Mouse (Mus musculus): ENCODE measurements around the gene Med11.
"Not testable (repeated sequence)": the region's sequence is repeated elsewhere in the genome, so short reads cannot be mapped to it uniquely, and the experiment has no call there.

Med11 gene

DNA sequence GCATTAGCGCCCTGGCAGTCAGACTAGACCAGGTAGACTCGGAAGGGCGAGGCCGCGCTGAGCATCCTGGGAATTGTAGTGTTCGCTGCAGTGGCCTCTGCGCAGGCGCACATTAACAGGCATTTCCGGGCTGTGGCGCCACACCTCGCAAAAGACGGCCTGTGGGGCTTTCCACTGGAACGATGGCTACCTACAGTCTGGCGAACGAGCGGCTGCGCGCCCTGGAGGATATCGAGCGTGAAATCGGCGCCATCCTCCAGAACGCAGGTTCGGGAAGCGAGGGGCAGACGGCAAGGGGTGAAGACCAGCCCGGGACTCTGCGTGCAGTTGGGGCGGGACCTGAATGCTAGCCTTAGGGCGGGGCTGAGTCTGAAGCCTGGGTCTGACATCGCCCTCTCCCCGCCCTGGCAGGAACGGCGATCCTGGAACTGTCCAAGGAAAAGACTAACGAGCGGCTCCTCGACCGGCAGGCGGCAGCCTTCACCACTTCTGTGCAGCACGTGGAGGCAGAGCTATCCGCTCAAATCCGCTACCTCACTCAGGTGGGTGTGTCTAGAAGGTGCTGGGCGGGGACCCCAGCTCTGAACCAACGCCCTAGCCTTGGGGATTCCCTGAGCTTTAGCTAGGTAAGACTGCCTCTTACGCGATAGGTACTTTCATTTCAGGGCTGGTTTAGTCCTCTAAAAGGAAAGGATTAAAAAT is at the start of gene Med11:
TSS of gene Med11 (plus strand) at position 123 of the 702 bp plus-strand sequence.
- peak; percentile 94 to 95 for DNase-seq (ENCODE audit: low spot score in 2 of 2)

DNA sequence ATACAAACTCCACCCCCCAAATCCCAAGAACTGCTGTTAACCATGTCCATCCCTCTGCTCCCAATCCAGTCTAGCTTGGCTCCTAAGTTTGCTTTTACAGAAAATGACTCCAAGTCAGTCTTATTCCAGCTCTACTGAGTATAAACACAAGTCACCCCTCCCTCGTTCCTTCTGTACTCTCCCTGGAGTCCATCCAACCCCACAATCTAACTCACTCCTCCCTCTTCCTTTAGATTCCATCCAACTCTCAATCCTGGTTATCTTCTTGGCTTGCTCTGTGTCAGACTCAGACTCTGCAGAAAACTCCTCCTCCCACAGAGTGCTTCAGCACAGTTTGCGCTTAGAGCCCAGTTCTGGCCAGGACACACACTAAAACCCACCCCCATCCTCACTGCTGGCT is 48.1 kb upstream of the Med11 start:
- no peak for DNase-seq (ENCODE audit: low spot score in 2 of 2)

DNA sequence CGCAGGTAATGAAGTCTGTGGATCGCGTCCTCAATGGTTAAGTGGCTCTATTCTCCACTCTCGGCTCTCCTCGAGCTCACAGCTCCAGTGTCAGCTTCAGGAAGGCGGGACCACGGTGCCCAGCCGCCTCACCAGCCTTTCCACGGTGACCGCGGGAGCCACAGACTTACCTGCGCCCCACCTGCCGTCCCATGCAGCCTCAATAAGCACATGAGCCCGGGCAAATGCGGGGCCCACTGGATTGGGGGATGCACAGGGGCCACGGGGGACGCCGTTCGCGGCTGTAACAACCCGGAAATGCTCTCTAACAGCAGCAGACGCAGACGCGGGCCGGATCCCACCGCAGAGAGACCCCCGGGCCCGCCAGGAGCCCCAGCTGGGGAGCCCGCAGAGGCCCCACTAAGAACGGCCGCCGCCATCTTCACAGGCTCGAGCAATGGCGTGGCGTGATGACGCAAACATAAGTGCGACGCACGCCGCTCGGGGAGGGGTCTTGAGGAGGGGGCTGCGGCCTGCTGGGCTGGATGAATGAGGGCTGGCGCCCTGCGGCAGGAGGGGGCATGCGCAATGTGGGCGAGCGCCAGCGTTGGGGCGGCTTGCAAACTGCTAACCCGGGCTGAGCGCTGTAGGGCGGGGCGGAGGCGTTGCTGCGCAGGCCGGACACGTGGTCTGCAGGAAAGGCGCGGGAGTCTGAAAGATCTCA is 42.0 kb upstream of the Med11 start, which contains the start of gene Pelp1:
TSS of gene Pelp1 (minus strand) at position 438 of the 703 bp plus-strand sequence.
- peak; percentile 83 to 85 for DNase-seq (ENCODE audit: low spot score in 2 of 2)

DNA sequence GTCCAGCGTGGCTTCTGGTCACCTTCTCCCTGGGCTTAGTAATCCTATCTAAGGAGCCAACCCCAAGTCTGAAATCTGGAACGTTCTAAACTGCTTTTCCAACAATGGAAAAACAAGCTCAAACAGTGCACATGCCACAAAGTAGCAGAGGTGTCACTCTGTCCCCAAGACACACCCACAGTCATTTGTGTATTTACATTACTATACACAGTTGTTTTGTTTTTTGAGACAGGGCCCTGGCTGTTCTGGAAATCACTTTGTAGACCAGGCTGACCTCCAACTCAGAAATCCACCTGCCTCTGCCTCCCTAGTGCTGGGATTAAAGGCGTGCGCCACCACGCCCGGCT is 41.4 kb upstream of the Med11 start:
- DNase-seq (ENCODE audit: low spot score in 2 of 2): no peak

DNA sequence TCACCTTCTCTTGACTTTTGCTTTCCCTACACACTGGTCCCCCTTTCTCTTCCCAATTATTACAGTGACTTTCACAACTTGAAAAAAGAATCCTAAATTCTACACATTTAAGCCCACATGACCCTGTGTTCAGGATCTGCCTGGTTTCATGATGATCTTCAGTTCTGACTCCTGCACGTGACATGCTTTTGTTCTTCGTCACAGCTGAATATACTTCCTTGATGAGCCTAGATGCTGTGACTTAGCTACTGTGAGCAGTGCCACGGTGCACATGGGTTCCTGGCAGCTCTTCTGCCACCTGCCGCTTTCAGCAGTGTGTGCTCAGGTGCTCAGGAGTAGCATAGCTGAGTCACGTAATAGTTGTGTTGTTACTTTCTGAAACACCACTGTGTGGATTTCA is 39.1 kb upstream of the Med11 start:
- DNase-seq (ENCODE audit: low spot score in 2 of 2): no peak

DNA sequence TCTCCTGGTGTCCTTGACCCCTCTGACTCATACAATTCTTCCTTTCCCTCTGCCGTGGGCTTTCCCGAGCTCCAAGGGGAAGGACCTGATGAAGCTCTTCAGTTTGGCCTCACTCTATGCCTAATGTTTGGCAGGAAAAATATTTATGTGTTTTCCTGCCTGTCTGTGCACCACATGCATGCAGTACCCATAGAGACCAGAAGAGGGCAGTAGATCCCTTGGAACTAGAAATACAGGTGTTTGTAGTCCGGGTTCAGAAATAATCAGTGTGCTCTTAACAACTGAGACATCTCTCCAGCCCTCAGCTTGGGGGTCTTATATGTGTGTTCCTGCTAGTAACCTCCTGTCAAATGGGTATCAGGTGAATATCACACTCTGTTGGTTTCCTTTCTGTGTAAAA is 37.8 kb upstream of the Med11 start:
- DNase-seq (ENCODE audit: low spot score in 2 of 2): peak; percentile 78 to 86

DNA sequence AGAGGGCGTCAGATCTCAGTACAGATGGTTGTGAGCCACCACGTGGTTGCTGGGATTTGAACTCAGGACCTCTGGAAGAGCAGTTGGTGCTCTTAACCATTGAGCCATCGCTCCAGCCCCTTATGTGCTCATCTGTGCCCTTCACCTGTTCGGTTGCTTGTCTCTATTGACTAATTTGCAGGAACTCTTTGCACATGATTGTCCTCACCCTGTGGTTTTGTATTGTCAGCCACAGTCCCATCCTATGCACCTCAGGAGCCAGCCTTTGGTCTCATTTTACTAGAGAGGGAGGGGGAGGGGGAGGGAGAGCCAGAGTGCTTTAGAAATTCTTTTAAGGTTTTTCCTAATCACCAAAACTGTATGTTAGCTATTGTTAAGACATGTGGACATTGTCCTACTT is 33.5 kb upstream of the Med11 start:
- DNase-seq (ENCODE audit: low spot score in 2 of 2): no peak

DNA sequence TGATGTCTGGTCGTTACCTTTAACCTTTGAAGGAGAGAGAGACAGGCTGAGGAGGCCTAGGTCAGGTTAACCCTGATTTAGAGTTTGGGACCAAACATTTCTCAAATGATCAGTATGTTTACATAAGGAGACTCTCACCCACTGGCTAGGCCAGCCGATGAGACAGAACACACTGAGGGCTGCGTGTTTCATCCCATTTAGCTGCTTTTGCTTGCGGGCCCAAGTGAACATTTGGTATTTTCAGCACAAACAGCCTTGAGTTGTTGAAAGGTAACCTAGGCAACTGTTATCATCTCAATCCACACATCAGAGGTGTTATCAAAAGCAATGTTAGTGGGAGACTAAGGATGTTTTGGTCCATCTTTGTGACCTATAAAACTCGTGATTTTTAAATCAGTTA is 32.2 kb upstream of the Med11 start:
- no peak for DNase-seq (ENCODE audit: low spot score in 2 of 2)

DNA sequence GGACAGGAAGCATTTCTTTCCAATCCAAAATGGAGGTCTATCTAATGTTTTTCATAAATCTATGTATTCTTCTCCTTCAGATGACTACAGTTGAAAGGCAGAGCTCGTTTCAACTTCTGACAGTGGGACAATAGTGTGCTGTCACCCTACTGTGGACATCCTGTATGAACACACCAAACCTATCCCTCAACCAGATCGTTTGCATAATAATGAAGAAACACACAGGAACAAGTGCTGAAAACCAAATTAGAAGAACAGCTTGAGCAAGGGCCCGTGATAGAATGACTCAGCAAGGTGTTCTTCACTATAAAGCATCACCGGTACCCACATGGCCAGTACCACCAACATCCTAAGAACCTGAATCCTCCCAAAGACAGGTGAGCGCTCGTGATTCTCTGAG is 25.1 kb upstream of the Med11 start:
- not testable (repeated sequence) for DNase-seq (ENCODE audit: low spot score in 2 of 2)

DNA sequence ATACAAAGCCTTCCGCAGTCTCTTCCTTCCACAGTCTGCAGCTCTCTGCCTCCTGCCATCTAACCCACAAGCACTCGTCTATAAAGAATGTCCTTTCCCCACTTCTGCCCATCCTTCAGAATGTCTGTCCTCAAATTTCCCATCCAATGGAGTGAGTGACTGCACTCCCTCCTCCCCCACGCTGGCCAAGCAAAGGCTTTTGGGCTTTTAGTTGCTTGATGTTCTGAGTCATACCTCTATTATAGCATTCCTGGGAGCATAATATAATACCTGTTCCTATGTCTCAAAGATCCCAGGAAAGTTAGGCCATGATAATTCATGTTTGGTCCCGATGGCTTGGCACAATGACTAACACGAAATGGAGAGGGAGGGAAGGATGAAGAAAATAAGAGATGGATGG is 20.1 kb upstream of the Med11 start:
- no peak for DNase-seq (ENCODE audit: low spot score in 2 of 2)

DNA sequence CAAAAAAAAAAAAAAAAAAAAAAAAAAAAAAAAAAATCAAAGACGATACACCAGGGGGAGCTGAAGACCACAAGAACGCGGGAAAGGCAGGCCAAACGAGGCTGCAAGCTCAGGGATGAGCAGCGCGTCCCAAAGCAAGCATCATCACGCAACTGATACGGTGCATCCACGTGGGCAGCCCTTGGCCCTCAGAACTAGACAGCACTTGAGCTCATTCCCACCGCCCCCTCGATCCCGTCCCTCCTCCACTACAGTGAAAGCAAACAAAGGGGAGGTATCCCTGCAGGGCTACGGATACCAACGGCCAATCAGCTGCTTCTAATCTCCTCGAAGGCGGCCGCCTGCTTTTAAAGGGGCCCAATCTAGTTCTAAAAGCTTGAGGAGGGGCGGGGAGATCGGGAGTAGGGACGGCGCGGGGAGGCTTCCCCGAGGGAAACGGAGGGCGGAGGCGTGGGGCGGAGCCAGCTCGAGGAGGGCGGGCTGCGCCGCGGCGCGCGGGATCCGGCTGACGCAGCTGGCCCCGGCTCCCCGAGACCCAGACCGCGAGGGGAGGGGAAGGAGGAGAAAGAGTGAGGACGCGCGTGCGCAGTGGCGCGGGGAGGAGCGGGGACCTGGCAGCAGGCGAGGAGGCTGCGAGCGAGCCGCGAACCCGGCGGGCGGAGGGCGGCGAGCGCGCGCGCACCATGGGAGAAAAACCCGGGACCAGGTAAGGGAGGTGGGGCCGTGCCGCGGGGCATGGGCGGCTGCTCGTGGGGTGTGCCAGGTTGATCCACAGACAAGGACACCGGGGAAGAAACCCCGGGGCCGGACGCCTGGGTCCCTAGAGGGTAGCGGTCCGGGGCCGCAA is 19.4 kb upstream of the Med11 start, which contains the start of gene Arrb2:
TSS of gene Arrb2 (plus strand) at position 588 of the 847 bp plus-strand sequence.
- peak; percentile 90 to 97 for DNase-seq (ENCODE audit: low spot score in 2 of 2)

DNA sequence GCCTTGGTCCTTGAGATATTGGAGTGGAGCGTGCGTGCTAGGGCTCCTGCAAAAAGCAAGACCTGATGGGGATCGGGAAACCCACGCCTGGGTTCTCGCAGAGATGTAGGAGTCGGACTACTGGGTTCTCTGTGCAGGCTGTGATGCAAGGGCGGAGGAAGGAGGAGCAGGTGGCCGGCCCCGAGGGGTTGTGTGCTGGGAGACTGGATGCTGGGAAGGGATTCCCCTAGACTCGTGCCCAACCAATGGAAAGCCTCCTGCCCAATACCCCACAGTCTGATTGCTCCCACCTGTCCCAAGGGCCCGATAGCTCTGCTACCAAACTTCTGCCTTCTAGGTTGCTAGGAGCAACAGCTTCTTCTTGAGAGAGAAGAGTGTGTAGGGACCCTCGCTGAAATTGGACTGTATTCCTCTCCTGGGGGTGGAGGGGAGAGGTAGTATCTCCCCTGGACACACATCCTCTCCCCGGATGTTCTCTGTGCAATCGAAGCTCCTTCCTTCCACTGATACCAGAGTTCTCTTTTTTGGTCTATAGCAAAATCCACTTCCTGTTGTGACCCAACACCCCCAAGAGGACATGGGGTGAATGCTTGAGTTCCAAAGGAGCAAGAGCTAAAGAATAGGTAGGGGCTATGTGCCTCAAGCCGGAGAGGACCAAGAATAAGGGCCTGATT is 18.7 kb upstream of the Med11 start:
- DNase-seq (ENCODE audit: low spot score in 2 of 2): peak in 1 of 2 experiments; percentile 32

DNA sequence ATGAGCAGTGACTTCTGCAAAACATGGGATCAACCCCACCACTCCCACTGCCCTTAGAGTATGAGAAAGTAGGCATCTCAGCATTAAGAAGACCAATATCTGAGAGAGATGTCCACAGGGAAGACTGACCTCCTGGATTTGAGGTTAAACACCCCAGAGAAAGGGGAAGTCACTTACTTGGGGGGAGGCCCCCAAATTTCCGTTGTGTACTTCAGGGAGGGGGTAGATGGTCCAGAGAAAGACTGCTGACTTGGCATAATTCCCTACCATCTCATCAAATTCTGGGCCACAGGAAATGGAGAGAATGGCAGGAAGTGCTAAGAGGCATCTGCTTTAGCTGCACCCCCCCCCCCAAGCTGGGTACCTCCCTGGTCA is 18.2 kb upstream of the Med11 start:
- DNase-seq (ENCODE audit: low spot score in 2 of 2): peak in 1 of 2 experiments; percentile 32

DNA sequence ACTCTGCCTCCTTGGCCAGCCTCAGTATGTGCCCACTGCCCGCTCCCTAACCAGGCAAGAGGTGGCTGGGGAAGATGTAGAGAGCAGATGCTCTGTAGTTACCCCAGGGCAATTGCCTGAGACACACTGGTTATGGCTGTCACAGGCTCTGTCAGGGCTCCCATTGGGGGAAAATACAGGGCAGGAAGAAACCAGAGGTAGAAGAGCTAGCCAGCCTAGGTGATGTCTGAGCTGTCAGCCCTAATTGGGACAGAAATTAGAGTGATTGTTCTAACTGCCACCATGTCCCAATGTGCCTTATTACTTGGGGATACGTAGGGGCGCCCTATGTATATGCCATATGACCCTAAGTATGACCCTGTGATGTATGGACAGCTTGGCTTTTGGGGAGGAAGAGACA is 17.8 kb upstream of the Med11 start:
- no peak for DNase-seq (ENCODE audit: low spot score in 2 of 2)

DNA sequence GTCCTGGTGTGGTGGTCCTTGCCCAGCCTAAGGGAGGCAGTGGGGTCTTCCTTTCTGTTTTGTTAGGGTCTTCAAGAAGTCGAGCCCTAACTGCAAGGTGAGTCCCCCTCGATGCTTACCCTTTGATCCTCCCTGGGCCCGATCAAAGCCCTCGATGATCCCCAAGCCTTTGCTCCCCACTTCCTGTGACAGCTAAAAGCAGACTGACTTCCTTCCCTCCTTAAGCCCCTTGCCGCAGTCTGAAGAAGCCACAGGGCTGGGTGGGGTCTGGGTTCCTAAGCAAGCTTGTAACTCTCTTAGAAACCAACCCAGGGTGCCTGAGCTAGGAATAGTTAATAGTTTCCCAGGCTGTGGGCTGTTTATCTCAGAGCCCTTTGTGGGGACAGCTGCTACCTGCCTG is 16.2 kb upstream of the Med11 start:
- DNase-seq (ENCODE audit: low spot score in 2 of 2): no peak

DNA sequence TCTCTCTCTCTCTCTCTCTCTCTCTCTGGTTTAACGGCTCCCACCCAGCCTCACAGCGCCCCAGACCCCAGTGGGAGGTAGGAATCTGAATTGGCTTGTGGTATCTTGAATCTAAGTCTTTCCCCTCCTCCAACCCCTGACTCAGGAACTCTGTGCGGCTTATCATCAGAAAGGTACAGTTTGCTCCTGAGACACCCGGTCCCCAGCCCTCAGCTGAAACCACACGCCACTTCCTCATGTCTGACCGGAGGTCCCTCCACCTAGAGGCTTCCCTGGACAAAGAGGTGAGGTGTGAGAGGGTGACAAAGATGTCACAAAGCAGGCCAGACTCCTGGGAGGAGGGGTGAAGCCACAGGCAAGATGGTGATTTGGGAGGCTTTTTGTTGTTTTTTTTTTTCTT is 14.3 kb upstream of the Med11 start:
- DNase-seq (ENCODE audit: low spot score in 2 of 2): no peak

DNA sequence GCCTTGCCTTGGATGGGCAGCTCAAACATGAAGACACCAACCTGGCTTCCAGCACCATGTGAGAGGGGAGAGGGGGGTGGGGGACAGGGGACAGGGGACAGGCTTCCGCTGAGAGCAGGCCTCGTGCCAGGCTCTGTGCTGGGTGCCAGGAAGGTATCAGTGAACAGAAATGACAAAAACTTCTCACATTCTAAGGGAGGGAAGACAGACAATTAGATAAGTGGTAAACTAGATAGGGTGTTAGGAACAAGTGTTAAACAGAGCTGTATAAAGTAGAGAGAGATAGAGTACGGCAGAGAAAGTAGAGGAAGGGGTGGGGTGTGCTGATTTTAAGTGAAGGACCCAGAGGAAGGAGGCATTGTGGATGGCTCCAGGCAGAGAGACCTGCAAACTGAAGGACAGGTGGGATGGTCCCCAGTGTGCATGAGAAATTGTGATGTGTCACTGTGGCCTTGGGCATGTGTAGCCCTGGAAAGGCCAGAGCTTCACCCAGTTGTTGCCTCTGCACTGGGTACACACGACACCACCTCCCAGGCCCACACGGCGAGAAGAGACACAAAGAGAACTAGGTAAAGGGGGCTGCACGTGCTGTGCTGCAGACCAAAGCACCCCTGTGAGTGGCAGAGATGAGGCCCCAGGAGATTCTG is 12.9 kb upstream of the Med11 start:
- DNase-seq (ENCODE audit: low spot score in 2 of 2): no peak

DNA sequence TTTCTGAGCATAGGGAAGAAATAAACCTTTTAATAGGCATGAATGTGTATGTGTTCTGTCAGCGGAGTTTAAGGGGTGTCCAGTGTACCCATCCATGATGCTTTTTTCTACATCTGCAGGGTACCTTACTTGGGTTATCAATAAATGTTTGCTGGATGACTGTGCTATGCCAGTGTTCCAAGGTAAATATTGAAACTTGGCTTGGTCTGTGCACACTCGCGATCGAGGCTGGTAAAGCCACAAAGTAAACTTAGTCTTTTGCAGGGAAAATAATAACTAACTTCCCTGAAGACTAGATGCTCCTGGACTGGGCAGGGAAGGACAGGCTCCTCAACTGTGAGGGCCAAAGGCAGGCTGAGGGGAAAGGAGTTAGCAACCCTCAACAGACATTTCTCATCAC is 11.1 kb upstream of the Med11 start:
- DNase-seq (ENCODE audit: low spot score in 2 of 2): no peak

DNA sequence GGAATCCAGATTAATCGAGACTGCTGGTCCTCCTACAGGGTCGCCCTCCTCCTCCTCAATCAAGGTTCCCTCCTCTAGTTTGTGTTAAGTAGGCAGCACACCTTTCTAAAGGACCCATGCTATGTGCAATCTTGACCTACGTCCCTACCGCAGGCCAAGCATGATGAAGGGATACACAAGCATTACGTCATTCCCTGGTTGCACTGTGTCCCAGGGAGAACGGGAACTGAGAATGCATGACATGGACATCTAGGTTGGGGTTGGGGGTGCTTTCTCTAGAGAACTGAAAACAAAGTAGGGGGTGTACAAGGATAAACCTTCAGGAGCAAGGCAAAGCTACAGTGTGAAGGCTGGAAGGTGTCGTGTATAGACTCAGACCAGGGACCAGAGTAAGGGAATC is 9.8 kb upstream of the Med11 start:
- DNase-seq (ENCODE audit: low spot score in 2 of 2): no peak

DNA sequence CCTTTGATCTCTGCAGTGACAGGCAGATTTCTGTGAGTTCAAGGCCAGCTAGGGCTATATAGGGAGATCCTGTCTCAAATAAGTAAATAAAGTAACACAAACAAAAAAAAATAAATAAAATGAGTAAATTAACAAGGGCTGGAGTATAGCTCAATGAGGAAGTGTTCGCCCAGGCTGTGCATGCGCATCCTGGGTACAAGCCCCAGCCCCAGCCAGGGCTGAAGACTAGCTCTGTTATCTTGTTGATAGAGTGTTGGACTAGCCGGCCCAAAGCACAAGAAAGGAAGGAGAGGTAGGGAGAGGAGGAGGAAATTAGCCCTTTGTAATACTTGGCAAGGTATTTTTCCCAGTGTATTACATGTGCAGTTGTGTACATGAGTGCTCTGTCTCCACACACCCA is 7.8 kb upstream of the Med11 start:
- no peak for DNase-seq (ENCODE audit: low spot score in 2 of 2)

DNA sequence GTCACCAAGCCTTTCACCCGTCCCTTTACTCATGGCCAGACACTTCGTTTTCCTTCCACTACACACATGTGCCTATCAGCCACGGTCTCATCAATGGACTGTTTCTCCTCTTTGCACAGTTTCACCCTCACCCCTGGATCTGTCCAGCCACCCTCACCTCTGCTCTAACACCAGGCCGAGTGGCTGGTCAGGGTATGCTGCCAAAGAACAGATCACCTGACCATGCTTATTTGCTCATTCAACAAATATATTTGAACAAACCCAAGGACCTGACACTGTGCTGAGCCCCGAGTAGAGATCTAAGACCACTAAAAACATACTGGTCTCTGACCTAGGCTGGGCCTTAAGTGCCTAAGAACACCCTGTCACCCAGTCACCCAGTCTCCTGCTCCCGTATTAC is 7.1 kb upstream of the Med11 start:
- no peak for DNase-seq (ENCODE audit: low spot score in 2 of 2)

DNA sequence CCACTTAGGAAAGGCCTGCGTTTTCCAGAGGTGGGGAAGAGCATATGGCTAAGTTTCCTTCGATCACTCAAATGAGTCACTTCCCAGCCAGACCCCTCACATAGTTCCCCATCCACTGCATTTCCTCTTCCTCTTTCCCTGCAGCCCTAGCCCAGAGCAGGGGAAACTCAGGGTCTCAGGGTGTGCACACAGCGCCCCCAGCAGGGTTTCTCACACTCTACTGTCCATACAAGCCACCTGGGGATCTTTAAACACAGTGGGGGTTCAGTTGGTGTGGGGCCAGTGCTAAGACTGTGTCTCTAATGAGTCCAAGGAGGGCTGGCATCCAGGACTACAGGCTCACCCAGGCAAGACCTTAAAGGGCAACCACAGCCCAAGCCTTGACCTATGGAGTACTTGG is 5.0 kb upstream of the Med11 start:
- no peak for DNase-seq (ENCODE audit: low spot score in 2 of 2)
